Mouse (Mus musculus) neural tube, embryonic 12.5 days (tissue): ENCODE results near the gene Oit3. TPM values are rescaled to one million over a fixed set of nuclear protein-coding genes. Genes with fewer than 3 reads are reported as not detected.

Experiments used
- ATAC-seq: fragments of 200-750 bp; cut with Nextera tagmentation; 2 replicates; pipeline ENCODE4 v1.8.0; 2017; ENCODE audit warnings: low read depth, mild to moderate bottlenecking, moderate TSS enrichment, moderate library complexity; ENCODE audit not compliant: low FRiP score
- H3K27ac ChIP-seq: fragments of 300-500 bp; sonication (generic); 2 replicates; pipeline ENCODE4 v1.5.1; 2016
- H3K27me3 ChIP-seq: fragments of 300-500 bp; sonication (generic); replicated peaks from 2 replicates; pipeline ENCODE4 v1.6.1; 2016; ENCODE audit warnings: mild to moderate bottlenecking
- H3K36me3 ChIP-seq: fragments of 300-500 bp; sonication (generic); 2 replicates; pipeline ENCODE4 v1.6.1; 2016; ENCODE audit warnings: mild to moderate bottlenecking
- H3K4me1 ChIP-seq: fragments of 300-500 bp; sonication (generic); 2 replicates; pipeline ENCODE4 v1.6.1; 2016
- H3K4me2 ChIP-seq: fragments of 300-500 bp; sonication (generic); replicated peaks from 2 replicates; pipeline ENCODE4 v1.6.1; 2016; ENCODE audit warnings: mild to moderate bottlenecking
- H3K4me3 ChIP-seq: fragments of 300-500 bp; sonication (generic); 2 replicates; pipeline ENCODE4 v1.5.1; 2016
- H3K9ac ChIP-seq: fragments of 300-500 bp; sonication (generic); 2 replicates; pipeline ENCODE4 v1.6.1; 2016; ENCODE audit warnings: mild to moderate bottlenecking
- H3K9me3 ChIP-seq: fragments of 300-500 bp; sonication (generic); 2 replicates; pipeline ENCODE4 v1.6.1; 2016; ENCODE audit warnings: mild to moderate bottlenecking
- WGBS: fragments of 180-500 bp; shearing (Covaris S2); methylation state at CpG from one replicate; pipeline ENCODE4 v1.1.7; 2016; 5-methylcytosine and 5-hydroxymethylcytosine counted together
- polyA plus RNA-seq: library from polyadenylated mRNA; unstranded; fragments of >200 nt; fragmentation: Nextera tagmentation; extraction: Ambion mirVana; gene quantifications from 2 replicates; pipeline ENCODE4 v1.2.1, GENCODE M21; 2016

Oit3 gene
- polyA plus RNA-seq, 1 experiment from 2014 or later, result 0.51 TPM

- 0 out of 2 replicates have a peak, but pooled peaks cover 2% of the 10 kb centered on the region for H3K4me1 ChIP-seq
- H3K36me3 ChIP-seq, result no peaks in the 10 kb centered on the region; the same call in 1 of the 2 replicates
- 51% methylated on average over 5 of the region's 5 CpGs for WGBS
- H3K27ac ChIP-seq, result no peak overlapping the region
- H3K27me3 ChIP-seq, result no peaks in the 10 kb centered on the region
- H3K4me3 ChIP-seq, result no peak overlapping the region
- no peak overlapping the region for H3K4me2 ChIP-seq
- H3K9ac ChIP-seq, result no peak overlapping the region
- ATAC-seq, result 0 out of 2 replicates have a peak, but pooled peaks have one; percentile 48
- no peaks in the 10 kb centered on the region for H3K9me3 ChIP-seq
Observed at GRCm38 (mm10) chr10:59451839-59452238, 10.3 kb upstream of the Oit3 start.

GRCm38 (mm10) chr10:59447546-59447945 is 6.0 kb upstream of the Oit3 start:
- Histone ChIP-seq H3K4me3 (no peak overlapping the region), H3K27me3 (no peaks in the 10 kb centered on the region), H3K9ac (no peak overlapping the region), H3K4me2 (no peak overlapping the region), H3K9me3 (no peaks in the 10 kb centered on the region), H3K4me1 (peaks cover 11% of the 10 kb centered on the region; the same call in 1 of the 2 replicates), H3K36me3 (no peaks in the 10 kb centered on the region), H3K27ac (no peak overlapping the region)
- WGBS, result 90% methylated on average over 9 of the region's 9 CpGs
- no peak for ATAC-seq

- H3K27me3 ChIP-seq, result no peaks in the 10 kb centered on the region
- 88% methylated on average over 10 of the region's 10 CpGs for WGBS
Observed at GRCm38 (mm10) chr10:59446911-59447437, 5.4 kb upstream of the Oit3 start.

GRCm38 (mm10) chr10:59444635-59445034 is 3.1 kb upstream of the Oit3 start:
- no peaks in the 10 kb centered on the region for H3K9me3 ChIP-seq
- no peak overlapping the region for H3K4me2 ChIP-seq
- no peak overlapping the region for H3K9ac ChIP-seq
- no peaks in the 10 kb centered on the region for H3K36me3 ChIP-seq
- peaks cover 9% of the 10 kb centered on the region; the same call in 1 of the 2 replicates for H3K4me1 ChIP-seq
- no peak for ATAC-seq
- H3K4me3 ChIP-seq, result no peak overlapping the region
- WGBS, result 47% methylated on average over 8 of the region's 8 CpGs
- no peaks in the 10 kb centered on the region for H3K27me3 ChIP-seq
- no peak overlapping the region for H3K27ac ChIP-seq

More at GRCm38 (mm10) chr10:59446911-59447437, 5.4 kb upstream of the Oit3 start:
- Histone ChIP-seq H3K4me1 (peaks cover 10% of the 10 kb centered on the region; the same call in 1 of the 2 replicates), H3K9ac (no peak overlapping the region), H3K4me2 (no peak overlapping the region), H3K36me3 (no peaks in the 10 kb centered on the region), H3K4me3 (no peak overlapping the region), H3K9me3 (no peaks in the 10 kb centered on the region), H3K27ac (no peak overlapping the region)
- ATAC-seq, result no peak

GRCm38 (mm10) chr10:59444106-59444505 is 2.5 kb upstream of the Oit3 start:
- WGBS, result 75% methylated on average over 3 of the region's 3 CpGs
- H3K4me3 ChIP-seq, result no peak overlapping the region
- H3K27ac ChIP-seq, result no peak overlapping the region
- H3K36me3 ChIP-seq, result no peaks in the 10 kb centered on the region
- H3K27me3 ChIP-seq, result no peaks in the 10 kb centered on the region
- H3K4me2 ChIP-seq, result no peak overlapping the region
- peaks cover 9% of the 10 kb centered on the region; the same call in 1 of the 2 replicates for H3K4me1 ChIP-seq
- H3K9me3 ChIP-seq, result no peaks in the 10 kb centered on the region
- no peak for ATAC-seq
- no peak overlapping the region for H3K9ac ChIP-seq

GRCm38 (mm10) chr10:59443212-59443611 is 1.6 kb upstream of the Oit3 start:
- no peaks in the 10 kb centered on the region for H3K27me3 ChIP-seq
- WGBS, result 15% methylated on average over 7 of the region's 7 CpGs
- no peak overlapping the region for H3K4me3 ChIP-seq
- no peaks in the 10 kb centered on the region for H3K9me3 ChIP-seq
- peaks cover 9% of the 10 kb centered on the region; the same call in 1 of the 2 replicates for H3K4me1 ChIP-seq
- no peaks in the 10 kb centered on the region for H3K36me3 ChIP-seq
- no peak overlapping the region for H3K9ac ChIP-seq
- no peak for ATAC-seq
- H3K27ac ChIP-seq, result no peak overlapping the region
- no peak overlapping the region for H3K4me2 ChIP-seq

GRCm38 (mm10) chr10:59440177-59440576 is 1.4 kb downstream of the Oit3 start:
- ATAC-seq, result no peak
- 73% methylated on average over 6 of the region's 6 CpGs for WGBS
- H3K36me3 ChIP-seq, result no peaks in the 10 kb centered on the region
- H3K4me3 ChIP-seq, result no peak overlapping the region
- no peaks in the 10 kb centered on the region for H3K9me3 ChIP-seq
- H3K4me1 ChIP-seq, result peaks cover 9% of the 10 kb centered on the region; the same call in 1 of the 2 replicates
- H3K27me3 ChIP-seq, result no peaks in the 10 kb centered on the region
- no peak overlapping the region for H3K27ac ChIP-seq
- no peak overlapping the region for H3K4me2 ChIP-seq
- no peak overlapping the region for H3K9ac ChIP-seq

- ATAC-seq, result no peak
- H3K9me3 ChIP-seq, result no peaks in the 10 kb centered on the region
- no peak overlapping the region for H3K4me2 ChIP-seq
- no peaks in the 10 kb centered on the region for H3K27me3 ChIP-seq
- WGBS, result 66% methylated on average over 5 of the region's 5 CpGs
- no peak overlapping the region for H3K9ac ChIP-seq
- H3K36me3 ChIP-seq, result no peaks in the 10 kb centered on the region
- no peak overlapping the region for H3K27ac ChIP-seq
- no peak overlapping the region for H3K4me3 ChIP-seq
- peaks cover 4% of the 10 kb centered on the region; the same call in 1 of the 2 replicates for H3K4me1 ChIP-seq
Observed at GRCm38 (mm10) chr10:59439508-59439931, 2.1 kb downstream of the Oit3 start.

- no peaks in the 10 kb centered on the region for H3K9me3 ChIP-seq
- no peaks in the 10 kb centered on the region for H3K4me1 ChIP-seq
- ATAC-seq, result no peak
- no peaks in the 10 kb centered on the region for H3K36me3 ChIP-seq
- no peaks in the 10 kb centered on the region for H3K27me3 ChIP-seq
- no peak overlapping the region for H3K4me2 ChIP-seq
- WGBS, result 93% methylated on average over 12 of the region's 12 CpGs
- H3K9ac ChIP-seq, result no peak overlapping the region
- H3K4me3 ChIP-seq, result no peak overlapping the region
- no peak overlapping the region for H3K27ac ChIP-seq
Observed at GRCm38 (mm10) chr10:59438651-59439050, 2.9 kb downstream of the Oit3 start.

- Histone ChIP-seq H3K27me3 (no peaks in the 10 kb centered on the region), H3K36me3 (no peaks in the 10 kb centered on the region), H3K27ac (no peak overlapping the region), H3K9ac (no peak overlapping the region), H3K4me1 (no peaks in the 10 kb centered on the region), H3K4me2 (no peak overlapping the region), H3K4me3 (no peak overlapping the region), H3K9me3 (no peaks in the 10 kb centered on the region)
- 96% methylated on average over 18 of the region's 18 CpGs for WGBS
- ATAC-seq, result no peak
Observed at GRCm38 (mm10) chr10:59435746-59436145, 5.8 kb downstream of the Oit3 start.

GRCm38 (mm10) chr10:59430701-59431218 is 10.8 kb downstream of the Oit3 start:
- no peak for ATAC-seq
- 80% methylated on average over 6 of the region's 6 CpGs for WGBS
- H3K9me3 ChIP-seq, result no peaks in the 10 kb centered on the region

GRCm38 (mm10) chr10:59429448-59430135 is 12.0 kb downstream of the Oit3 start:
- Histone ChIP-seq H3K9ac (no peak overlapping the region), H3K27ac (no peak overlapping the region), H3K4me2 (no peak overlapping the region), H3K27me3 (no peaks in the 10 kb centered on the region), H3K9me3 (no peaks in the 10 kb centered on the region), H3K4me1 (peaks cover 9% of the 10 kb centered on the region; the same call in 1 of the 2 replicates), H3K4me3 (no peak overlapping the region), H3K36me3 (no peaks in the 10 kb centered on the region)
- WGBS, result 73% methylated on average over 16 of the region's 16 CpGs
- no peak for ATAC-seq

More at GRCm38 (mm10) chr10:59430701-59431218, 10.8 kb downstream of the Oit3 start:
- no peaks in the 10 kb centered on the region for H3K36me3 ChIP-seq
- H3K4me3 ChIP-seq, result no peak overlapping the region
- peaks cover 9% of the 10 kb centered on the region; the same call in 1 of the 2 replicates for H3K4me1 ChIP-seq
- H3K27me3 ChIP-seq, result no peaks in the 10 kb centered on the region
- no peak overlapping the region for H3K27ac ChIP-seq
- H3K9ac ChIP-seq, result no peak overlapping the region
- H3K4me2 ChIP-seq, result no peak overlapping the region
